Mouse (Mus musculus): ENCODE measurements around the gene Atp6v0b.

GRCm38 (mm10) chr4:117917402-117917801 is 30.3 kb upstream of the Atp6v0b start:
- no peak for TF ChIP-seq CTCF (IDR thresholded peaks at IDR 0.05; ENCODE audit: borderline replicate concordance, control insufficient read depth, extremely low read depth, insufficient read depth, low read length, poor library complexity)
- no peak for TF ChIP-seq POLR2A (IDR thresholded peaks at IDR 0.05; ENCODE audit: control insufficient read depth, extremely low read depth, insufficient read depth, low read length, poor library complexity)
